22 mouse cellular contexts compared by ENCODE assay signal in the genomic region with DNA sequence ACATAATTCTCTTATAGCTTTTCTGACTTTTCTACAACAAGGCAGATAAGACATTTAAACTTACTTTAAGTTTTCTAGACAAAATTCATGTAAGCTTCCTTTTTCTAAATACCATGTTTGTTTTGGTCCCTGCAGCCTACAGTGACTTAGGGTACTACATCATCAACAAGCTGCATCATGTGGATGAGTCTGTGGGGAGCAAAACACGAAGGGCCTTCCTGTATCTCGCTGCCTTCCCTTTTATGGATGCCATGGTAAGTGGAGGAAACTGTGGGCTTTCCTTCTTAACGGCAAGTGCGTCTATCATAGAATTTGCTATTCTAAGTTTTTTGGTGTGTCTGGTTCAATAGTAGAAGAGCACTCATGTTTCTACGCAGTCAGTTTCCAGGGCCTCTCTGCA.
"Had no signal": no experiment of that assay in that cellular context is flagged by ENCODE, and none has a peak within 500 bp of the region (broad histone marks: within the 10 kb centered on the region; RNA-seq: fewer than 3 reads in every experiment).

No protein-coding gene starts in this region.

- H3K27ac ChIP-seq: heart, embryonic 10.5 days; hindbrain, embryonic 13.5 days; hindbrain, embryonic 15.5 days; hindbrain, postnatal 0 days; layer of hippocampus, adult 2 months; left cerebral cortex, adult 2 months; limb, embryonic 13.5 days; limb, embryonic 15.5 days; liver, embryonic 12.5 days; liver, embryonic 14.5 days had no signal

- ATAC-seq: hindbrain, postnatal 0 days; liver, embryonic 12.5 days had no signal

- H3K36me3 ChIP-seq: limb, embryonic 13.5 days had no signal

- H3K4me1 ChIP-seq: limb, embryonic 15.5 days had no signal

- DNase-seq: gastrocnemius, postnatal 10 days; gastrocnemius, postnatal 36 days; heart, adult 11 months; heart, postnatal 10 days; heart, postnatal 36 days; kidney, adult 18-20 months; kidney, adult 8-10 months; kidney, postnatal 10 days; kidney, postnatal 25 days; kidney, postnatal 4 days; left cerebral cortex, postnatal 4 days had no signal

- H3K9ac ChIP-seq: heart, embryonic 12.5 days; hindbrain, embryonic 13.5 days; hindbrain, embryonic 15.5 days; limb, embryonic 13.5 days; limb, embryonic 15.5 days; liver, embryonic 12.5 days; liver, embryonic 14.5 days had no signal

- H3K9me3 ChIP-seq: heart, embryonic 10.5 days; heart, embryonic 12.5 days; hindbrain, embryonic 13.5 days; hindbrain, embryonic 15.5 days; limb, embryonic 13.5 days; limb, embryonic 15.5 days; liver, embryonic 12.5 days had no signal

- H3K27me3 ChIP-seq: heart, embryonic 12.5 days; hindbrain, embryonic 13.5 days; hindbrain, embryonic 15.5 days; limb, embryonic 13.5 days; limb, embryonic 15.5 days; liver, embryonic 12.5 days had no signal

- H3K4me3 ChIP-seq: heart, embryonic 10.5 days; heart, embryonic 12.5 days; hindbrain, embryonic 13.5 days; hindbrain, embryonic 15.5 days; layer of hippocampus, adult 2 months; left cerebral cortex, adult 2 months; limb, embryonic 13.5 days; limb, embryonic 15.5 days; liver, embryonic 12.5 days had no signal
